Mouse (Mus musculus): ENCODE measurements around the gene Gm21776. TPM values are rescaled to one million over a fixed set of nuclear protein-coding genes. Genes with fewer than 3 reads are reported as not detected.
"Not testable (repeated sequence)": the region's sequence is repeated elsewhere in the genome, so short reads cannot be mapped to it uniquely, and the experiment has no call there.

The Gm21776 gene
- polyA plus RNA-seq (2015; fragmentation: Nextera tagmentation; extraction: Ambion mirVana), result not detected in 2 replicates

- H3K27me3 ChIP-seq (replicated peaks); ATAC-seq (replicated peaks); H3K9me3 ChIP-seq; H3K4me3 ChIP-seq; H3K36me3 ChIP-seq (replicated peaks); H3K4me1 ChIP-seq; H3K4me2 ChIP-seq; H3K27ac ChIP-seq; H3K9ac ChIP-seq: not testable (repeated sequence)
- no CpG with 5 or more reads among the region's 3 CpGs for WGBS
Observed at GRCm38 (mm10) chrY:76378362-76378761, at the start of gene Gm21776. Gm21776 (plus strand) TSS chrY:76378662.
